Mouse (Mus musculus): ENCODE data around the gene Dop1b.

DNA sequence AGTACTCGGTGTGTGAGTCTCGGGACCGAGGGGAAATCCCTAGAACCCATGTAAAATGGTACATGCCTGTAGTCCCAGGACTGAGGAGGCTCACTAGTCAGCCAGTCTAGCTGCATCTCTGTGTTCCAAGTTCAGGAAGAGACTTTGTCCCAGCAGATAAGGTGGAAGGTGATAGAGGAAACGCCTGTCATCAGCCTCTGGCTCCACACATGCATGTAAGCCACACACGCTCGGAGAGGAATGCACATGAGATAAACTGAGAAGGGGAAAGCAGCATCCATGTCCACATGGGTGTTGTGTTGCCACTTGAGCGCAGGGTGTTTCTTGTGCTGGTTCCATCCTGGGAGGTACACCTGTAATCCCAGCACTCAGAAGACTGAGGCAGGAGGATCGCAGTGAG, 19.6 kb downstream of the Dop1b start:
- TF ChIP-seq CTCF (IDR thresholded peaks at IDR 0.05; ENCODE audit: borderline replicate concordance, insufficient read depth, low read depth, low read length) (no peak), POLR2A (IDR thresholded peaks at IDR 0.05; ENCODE audit: borderline replicate concordance, insufficient read depth, low read length) (no peak)

Measured in cerebellum, adult 2 months (tissue).